Mouse (Mus musculus): ENCODE results near the gene Rab7b. TPM values are rescaled to one million over a fixed set of nuclear protein-coding genes. Genes with fewer than 3 reads are reported as not detected.

Gene Rab7b
- total RNA-seq, 2 experiments from 2014 or later: 3.0 to 3.3 TPM

GRCm38 (mm10) chr1:131733474-131734180 lies 45.1 kb downstream of the Rab7b start:
- intact Hi-C loops (cut with DNase I): no loop called here
- no peak for DNase-seq (ENCODE audit: low spot score in 2 of 2)

GRCm38 (mm10) chr1:131734657-131735273 lies 46.3 kb downstream of the Rab7b start:
- intact Hi-C loops (cut with DNase I): no loop called here
- DNase-seq (ENCODE audit: low spot score in 2 of 2): no peak

GRCm38 (mm10) chr1:131736494-131736893 lies 48.0 kb downstream of the Rab7b start:
- no peak for DNase-seq (ENCODE audit: low spot score in 2 of 2)
- intact Hi-C loops (cut with DNase I): no loop called here

GRCm38 (mm10) chr1:131737269-131737668 lies 48.8 kb downstream of the Rab7b start:
- intact Hi-C loops (cut with DNase I): no loop called here
- DNase-seq (ENCODE audit: low spot score in 2 of 2): peak; percentile 93

GRCm38 (mm10) chr1:131738760-131739159 lies 50.3 kb downstream of the Rab7b start:
- intact Hi-C loops (cut with DNase I): no loop called here

DNA sequence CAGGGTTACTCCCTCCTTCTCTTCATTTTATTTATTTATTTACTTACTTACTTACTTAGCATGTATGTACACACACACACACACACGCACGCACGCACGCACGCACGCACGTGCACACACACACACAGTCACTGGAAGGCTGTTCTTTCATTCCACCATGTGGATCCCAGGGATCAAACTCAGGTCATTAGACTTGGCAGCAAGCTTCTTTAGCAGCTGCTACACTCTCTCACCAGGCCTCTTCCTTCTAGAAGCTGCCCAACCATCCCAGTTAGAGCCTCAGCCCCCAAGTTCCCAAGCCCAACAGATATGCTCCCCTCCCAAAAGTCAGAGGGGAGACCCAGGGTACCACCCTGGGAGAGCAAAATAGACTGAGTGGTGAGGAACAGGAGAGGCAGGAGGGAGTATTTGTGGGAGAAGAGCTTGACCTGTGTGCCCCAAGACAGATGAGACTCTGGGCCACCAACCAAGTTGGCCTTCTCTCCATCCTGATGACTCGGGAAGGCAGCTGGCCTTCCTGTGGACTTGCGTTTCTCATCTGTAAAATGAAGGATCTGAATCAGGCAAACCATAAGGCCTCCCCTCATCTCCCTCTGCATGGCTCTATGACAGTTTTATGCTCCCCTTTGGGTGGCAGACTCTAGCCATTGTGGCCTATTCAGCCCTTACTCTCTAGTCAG lies 51.1 kb downstream of the Rab7b start:
- intact Hi-C loops (cut with DNase I): no loop called here

More at GRCm38 (mm10) chr1:131738760-131739159, 50.3 kb downstream of the Rab7b start:
- DNase-seq (ENCODE audit: low spot score in 2 of 2): no peak

DNA sequence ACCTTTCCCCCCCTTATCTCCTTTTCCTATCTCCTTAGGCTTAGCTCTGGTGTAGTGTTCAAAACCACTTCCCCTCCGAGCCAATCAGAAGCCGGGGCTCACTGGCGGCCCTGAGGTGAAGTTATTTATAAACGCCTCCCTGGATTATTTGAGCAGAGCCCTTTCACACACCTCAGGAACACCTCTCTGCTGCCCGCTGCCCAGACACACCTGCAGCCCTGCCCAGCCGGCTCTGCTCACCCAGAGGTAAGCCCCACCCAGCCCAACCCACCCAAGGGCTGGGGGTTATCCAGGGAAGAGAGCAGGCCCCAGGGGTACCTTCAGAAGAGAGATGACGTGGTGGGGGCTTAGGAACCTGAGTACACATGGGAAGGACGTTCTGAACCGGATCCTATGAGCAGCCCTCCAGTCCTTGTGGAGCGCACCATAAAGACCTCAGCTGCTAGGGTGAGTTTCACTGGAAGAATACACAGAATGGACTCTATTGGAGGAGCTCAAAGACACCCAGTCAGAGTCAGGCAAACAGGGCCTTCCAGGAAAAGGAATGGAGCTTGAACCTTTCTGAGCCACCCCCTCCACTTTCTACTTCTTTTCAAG lies 55.5 kb downstream of the Rab7b start, which contains the start of gene Slc26a9:
TSS of gene Slc26a9 (plus strand) at position 155 of the 597 bp plus-strand sequence.
- intact Hi-C loops (cut with DNase I): no loop called here
- no peak for DNase-seq (ENCODE audit: low spot score in 2 of 2)

More for the DNA sequence above, 51.1 kb downstream of the Rab7b start:
- DNase-seq (ENCODE audit: low spot score in 2 of 2): no peak

GRCm38 (mm10) chr1:131745391-131745790 lies 56.9 kb downstream of the Rab7b start:
- DNase-seq (ENCODE audit: low spot score in 2 of 2): no peak
- intact Hi-C loops (cut with DNase I): no loop called here

DNA sequence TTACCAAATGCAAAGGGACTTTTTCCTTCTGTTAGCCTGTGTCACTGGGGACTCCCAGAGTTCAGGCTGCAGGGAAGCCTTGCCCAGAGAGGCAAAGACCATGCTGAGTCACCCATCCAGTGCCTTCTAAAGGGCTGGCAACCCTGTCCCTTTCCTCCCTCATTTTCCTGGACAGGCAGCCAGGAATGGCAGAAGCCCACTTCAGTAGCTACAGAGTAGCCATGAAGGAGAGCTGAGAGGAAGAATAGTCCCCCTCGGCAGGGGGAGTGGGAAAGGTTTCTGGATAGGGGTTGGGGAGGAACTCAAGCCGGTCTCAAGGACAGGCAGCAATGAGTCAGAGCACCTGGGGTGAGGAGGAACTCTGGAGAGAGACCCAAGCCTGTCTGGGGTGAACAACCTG lies 59.3 kb downstream of the Rab7b start:
- intact Hi-C loops (cut with DNase I): no loop called here
- no peak for DNase-seq (ENCODE audit: low spot score in 2 of 2)

- intact Hi-C loops (cut with DNase I): no loop called here
- DNase-seq (ENCODE audit: low spot score in 2 of 2): no peak
Observed at GRCm38 (mm10) chr1:131748636-131749035, 60.1 kb downstream of the Rab7b start.

- no peak for DNase-seq (ENCODE audit: low spot score in 2 of 2)
- intact Hi-C loops (cut with DNase I): no loop called here
Observed at GRCm38 (mm10) chr1:131749706-131750545, 61.4 kb downstream of the Rab7b start.

DNA sequence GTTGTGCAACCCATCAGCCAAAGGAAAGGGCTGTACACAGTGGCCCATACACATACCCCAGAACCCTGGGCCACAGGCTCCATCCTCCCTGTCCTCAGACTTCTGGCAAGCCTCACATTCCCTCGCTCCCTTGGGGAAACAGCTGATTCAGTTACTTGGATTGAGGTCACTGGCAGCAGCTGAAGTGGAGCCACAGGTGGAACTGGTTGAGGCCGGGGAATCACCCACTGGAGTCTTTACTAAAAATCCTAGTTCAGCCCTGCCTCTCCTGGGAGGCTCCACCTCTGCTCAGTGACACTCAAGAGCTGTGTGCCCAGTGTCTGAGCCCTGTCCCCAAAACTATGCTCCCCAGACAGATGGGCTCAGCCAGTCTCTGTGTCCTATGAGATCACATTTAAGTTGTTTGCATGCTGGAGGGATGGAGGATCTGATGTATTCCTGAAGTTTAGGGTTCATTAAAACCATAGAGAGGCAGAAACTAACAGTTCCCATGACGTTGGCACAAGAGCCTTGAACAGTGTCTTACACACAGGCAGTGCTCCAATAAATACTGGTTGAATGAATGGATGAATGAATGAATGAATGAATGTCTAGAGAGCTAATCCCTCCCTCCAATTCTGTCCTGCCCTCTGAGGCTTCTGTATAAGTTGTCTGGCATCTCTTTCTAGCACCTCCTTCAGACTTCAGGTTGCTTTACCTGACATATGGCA lies 62.8 kb downstream of the Rab7b start:
- intact Hi-C loops (cut with DNase I): no loop called here
- DNase-seq (ENCODE audit: low spot score in 2 of 2): no peak

DNA sequence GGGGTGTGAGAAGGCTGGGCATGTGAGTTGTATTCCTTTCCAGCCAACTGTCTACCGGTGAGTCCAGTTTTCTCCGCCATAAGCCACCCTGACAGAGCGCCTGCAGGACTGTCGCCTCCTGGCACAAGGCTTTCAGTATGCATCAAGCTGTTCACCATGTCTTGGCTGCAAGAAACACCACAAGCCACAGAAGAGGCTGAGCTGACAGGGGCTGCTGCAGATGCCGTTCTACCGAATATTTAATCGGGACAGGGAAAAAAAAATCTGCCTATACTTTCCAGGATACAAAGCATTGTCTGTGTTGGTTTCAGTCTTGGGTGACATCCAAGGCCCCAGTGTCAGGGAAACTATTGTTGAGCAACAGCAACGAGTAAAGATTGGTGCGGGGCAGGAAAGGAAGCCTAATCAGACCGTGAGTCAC lies 63.4 kb downstream of the Rab7b start:
- intact Hi-C loops (cut with DNase I): no loop called here
- DNase-seq (ENCODE audit: low spot score in 2 of 2): no peak

DNA sequence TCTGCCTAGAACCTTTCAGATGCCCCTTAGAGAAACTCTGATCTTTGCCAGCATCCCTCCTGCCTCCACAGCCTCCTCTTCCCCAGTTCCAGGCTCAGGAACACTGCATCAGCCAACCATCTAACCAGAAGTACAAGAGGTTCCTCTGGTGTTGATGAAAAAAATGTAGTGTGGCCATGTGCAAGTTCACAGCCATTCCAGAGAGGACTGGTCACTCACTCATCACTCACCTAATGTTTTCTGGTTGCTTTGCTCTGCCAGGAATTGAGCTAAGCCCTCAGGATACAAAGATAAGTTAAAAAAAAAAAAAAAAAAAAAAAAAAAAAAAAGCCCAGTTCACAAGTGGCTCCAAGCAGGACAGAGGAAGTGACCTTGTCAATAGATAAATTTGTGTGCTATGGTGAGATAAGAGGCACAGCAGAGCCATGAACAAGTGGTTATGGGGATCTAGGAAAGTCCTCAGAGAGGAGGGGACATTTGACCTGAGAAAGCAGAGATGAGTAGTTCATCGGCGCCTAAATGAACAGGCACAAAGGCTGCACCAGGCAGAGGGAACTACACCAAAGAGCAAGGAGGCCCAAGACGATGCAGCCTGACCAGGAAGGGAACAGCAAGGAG lies 65.8 kb downstream of the Rab7b start:
- intact Hi-C loops (cut with DNase I): no loop called here
- no peak for DNase-seq (ENCODE audit: low spot score in 2 of 2)

DNA sequence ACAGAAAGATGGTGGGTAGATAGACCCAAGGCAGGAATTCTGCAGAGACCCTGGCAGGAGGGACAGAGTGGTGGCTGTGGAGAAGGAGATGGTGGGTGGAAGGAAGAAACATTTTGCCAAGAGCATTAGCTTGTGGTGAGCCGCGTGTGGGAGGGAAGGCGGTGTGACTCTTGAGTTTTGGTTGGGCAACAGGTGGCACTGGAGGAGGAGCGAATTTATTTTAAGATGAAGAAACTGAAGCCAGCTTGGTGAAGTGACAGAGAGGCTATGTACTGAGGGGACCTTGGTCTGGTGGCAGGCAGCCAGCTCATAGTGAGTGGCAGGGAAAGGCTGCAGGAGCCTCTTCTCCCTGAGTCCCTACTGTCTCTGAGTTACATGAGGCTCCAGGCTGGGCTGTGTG lies 66.4 kb downstream of the Rab7b start:
- intact Hi-C loops (cut with DNase I): no loop called here
- peak; percentile 52 to 59 for DNase-seq (ENCODE audit: low spot score in 2 of 2)

DNA sequence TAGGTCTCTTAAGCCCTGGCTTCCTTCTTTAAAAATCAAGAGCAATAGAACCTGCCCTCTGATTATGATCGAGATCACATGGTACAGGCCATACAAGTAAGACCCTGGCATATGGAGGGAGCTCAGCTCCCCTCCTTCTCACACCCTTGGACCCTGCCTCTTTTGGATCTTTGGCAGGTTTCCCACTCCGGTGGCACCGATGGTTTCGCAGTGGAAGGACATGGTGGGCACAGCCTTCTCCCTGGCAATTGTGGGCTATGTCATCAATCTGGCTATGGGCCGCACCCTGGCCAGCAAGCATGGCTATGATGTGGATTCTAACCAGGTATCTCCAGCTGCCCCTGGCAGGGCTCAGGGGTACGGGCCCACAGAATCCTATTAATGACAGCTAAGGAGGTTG lies 68.7 kb downstream of the Rab7b start:
- intact Hi-C loops (cut with DNase I): no loop called here
- no peak for DNase-seq (ENCODE audit: low spot score in 2 of 2)

DNA sequence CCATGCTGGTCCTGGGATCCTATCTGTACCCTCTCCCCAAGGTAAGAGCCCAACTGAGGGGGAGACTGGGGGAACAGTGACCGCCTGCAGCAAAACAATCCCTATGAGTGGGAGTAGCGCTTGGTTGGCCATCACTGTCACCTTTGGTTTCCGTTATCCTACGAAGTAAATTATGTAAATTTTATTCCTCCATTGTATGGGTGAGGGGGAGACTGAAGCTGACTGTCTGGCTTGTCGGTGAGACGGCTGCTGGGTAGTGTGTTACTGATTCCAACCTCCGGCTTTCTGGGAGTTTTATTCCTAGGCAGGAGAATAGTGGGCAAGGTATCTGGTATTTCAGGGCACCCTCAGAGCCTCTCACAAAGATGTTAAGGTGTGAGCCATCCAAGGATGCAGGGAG lies 70.3 kb downstream of the Rab7b start:
- DNase-seq (ENCODE audit: low spot score in 2 of 2): no peak
- intact Hi-C loops (cut with DNase I): no loop called here

DNA sequence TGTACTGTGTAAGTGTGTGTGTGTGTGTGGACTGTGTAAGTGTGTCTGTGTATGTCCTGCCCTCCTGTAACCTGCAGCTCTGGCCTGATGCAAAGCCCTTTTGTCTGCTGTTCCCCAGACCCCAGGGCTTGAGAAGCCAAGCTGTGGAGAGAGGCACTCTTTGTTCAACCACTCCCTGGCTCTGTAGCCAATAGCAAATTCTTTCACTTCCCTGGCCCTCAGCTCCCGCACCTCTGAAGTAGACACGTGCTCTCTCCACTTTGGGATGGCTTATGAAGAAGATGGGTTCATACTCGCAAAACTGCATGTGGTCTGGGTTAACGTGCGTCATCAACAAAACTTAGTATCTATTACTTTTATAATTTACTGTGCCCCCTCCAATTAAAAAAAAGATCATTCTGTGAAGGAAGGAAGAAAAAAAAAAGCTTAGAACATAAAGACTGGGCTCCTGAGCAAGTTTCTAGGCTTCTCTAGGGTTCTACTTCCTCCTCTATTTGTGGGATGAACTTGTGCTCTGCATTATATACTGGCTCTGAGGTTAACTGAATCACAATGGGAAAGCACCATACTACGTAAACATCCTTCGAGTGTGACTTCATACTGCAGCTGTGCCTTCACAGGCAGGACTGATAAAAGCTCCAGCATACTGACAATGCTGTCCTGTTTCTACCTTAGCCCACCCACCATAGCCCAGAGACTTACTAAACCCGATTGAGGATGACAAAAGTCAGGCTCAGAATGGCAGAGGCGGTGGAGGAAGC lies 71.4 kb downstream of the Rab7b start:
- intact Hi-C loops (cut with DNase I): loop anchor here (10.0 kb wide), 1 partner anchor 205 kb away; no protein-coding TSS in a partner anchor
- no peak for DNase-seq (ENCODE audit: low spot score in 2 of 2)
